Mouse (Mus musculus) E14TG2a.4 (cell line): ENCODE data around the gene Shroom4.

ENCODE experiments used
- CTCF ChIP-seq: conservative IDR thresholded peaks from 2 replicates; pipeline ENCODE4 v1.5.1; 2014; ENCODE audit warnings: low read length
- NANOG ChIP-seq: IDR thresholded peaks from 2 replicates; pipeline ENCODE4 v1.6.1; 2014; ENCODE audit warnings: borderline replicate concordance, low read length, mixed read lengths
- POU5F1 ChIP-seq: IDR thresholded peaks from 2 replicates; pipeline ENCODE4 v1.6.1; 2014; ENCODE audit warnings: low read length, borderline replicate concordance

DNA sequence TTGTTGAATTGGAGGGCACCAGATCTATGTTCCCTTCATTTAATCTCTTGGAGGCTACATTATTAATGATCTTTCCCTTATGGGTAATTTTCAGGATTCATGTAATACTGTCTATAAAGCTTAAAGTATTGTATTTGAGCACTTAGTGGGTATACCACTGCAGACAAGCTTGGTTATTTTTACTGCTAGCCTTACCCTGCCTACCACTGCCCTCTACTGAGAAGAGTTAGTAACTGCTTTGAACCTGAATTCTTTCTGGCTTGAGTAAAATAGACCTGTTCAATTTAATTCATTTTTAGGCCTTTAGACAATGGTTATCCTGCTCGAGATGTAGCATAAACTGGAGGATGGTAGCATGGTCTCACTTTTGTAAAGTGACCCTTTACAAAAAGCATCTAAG is 75.5 kb downstream of the Shroom4 start:
- peak; percentile 29 for TF ChIP-seq CTCF
- TF ChIP-seq NANOG, result no peak
- TF ChIP-seq POU5F1, result no peak
